Mouse (Mus musculus) left cerebral cortex, postnatal 4 days (tissue): ENCODE measurements around the gene Parp16. TPM values are rescaled to one million over a fixed set of nuclear protein-coding genes. Genes with fewer than 3 reads are reported as not detected.

Source experiments
- DNase-seq: peaks from one replicate; pipeline ENCODE4 v3.0.0-alpha.2; 2022
- intact Hi-C: fragments of 180-260 bp; cut with DNase I; formaldehyde crosslinking; loops from one replicate; pipeline ENCODE4 v1.15.1; 2025
- total RNA-seq, 2 experiments: library from RNA; stranded (reverse); gene quantifications; 2 replicates each; pipeline ENCODE4 v1.2.3; 2021

The Parp16 gene
- total RNA-seq: 1 to 10 TPM; 5.8 to 6.9 TPM

DNA sequence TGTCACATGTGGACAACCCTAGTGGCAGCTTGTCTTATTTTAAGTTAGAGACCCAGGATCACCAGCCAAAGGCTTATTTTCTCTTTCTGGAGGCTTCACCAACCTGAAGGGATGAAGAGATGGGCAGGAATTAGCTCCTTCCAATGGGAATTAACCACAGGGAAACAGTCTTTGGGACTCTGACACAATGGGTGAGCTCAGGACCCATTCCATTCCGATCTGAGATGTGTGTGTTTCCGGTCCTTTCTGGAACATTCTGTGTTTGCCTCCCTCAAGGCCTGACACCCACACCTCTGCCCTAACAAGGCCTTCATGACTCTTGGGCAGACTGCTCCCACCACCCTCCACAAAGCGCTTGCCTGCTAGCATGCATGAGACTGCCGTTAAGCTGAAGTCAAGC, at the start of gene Parp16:
TSS of gene Parp16 (plus strand) at position 301 of the 400 bp plus-strand sequence.
- intact Hi-C loops: no loop called here
- no peak for DNase-seq

DNA sequence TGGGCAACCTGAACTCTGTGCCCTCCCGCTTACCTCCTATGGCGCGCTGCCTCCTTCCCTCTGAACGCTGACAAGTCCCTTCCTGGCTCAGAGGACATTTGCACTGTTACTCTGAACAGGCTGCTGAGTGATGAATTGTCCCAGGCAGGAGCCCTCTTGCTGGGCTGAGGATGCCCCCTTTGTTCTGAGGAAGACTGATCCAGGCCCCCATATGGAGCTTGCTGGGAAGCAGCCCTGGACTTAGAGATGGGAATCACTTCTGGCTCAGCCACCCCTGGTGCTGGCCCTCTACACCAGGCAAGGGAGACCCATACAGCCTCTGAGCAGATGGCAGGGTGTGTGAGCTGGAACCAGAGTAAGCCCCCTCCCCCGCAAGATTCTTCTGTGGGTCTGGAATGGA, 49.2 kb upstream of the Parp16 start:
- DNase-seq: no peak
- intact Hi-C loops: no loop called here

DNA sequence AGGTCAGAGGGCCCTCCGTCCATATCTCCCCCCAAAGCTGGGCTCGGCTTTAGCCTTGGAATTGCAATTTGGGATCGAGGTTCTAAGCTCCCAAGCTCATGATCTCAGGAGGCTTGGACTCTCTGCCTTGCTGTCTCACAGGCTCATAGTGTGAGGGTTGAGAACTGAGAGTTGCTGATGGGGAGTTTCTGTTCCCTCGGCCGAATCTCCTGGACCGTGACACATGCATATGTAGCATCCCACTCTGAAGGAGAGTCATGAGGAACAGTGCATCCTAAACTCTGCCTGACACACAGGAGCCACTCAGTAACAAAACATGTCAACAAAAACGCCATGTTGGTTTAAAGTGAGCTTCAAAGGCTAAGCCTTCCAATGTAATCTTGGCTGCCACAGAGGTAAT, 46.6 kb upstream of the Parp16 start:
- intact Hi-C loops: no loop called here
- no peak for DNase-seq

DNA sequence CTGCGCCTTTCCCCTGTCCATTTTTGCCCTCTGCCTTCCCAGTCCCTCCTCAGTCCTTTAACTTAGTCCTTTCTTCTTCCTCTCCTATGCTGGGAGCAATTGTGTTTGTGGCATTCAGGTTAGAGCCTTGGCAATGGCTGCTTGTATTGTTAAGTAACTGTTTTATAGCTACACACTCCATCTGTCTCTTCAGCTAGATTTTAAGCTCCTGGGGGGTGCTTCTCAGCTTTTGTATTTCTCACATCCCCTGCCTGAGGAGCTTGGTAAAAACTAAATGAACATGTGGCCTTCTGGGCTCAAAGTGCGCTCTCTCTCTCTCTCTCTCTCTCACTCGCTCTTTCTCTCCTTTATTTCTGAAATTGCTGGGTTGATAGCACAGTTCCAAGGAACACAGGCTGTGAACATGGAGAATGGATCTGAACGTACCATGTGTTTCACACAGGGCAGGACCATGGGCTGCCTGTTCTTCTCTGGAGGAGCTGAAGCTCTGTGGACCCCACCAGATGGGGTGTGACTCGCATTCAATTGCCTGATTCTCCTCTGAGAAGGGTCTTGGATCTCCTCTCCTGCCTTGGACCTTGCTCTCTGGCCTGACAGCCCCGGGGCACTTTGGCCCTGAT, 42.3 kb upstream of the Parp16 start:
- intact Hi-C loops: no loop called here
- DNase-seq: no peak

GRCm38 (mm10) chr9:65153331-65153711, 41.8 kb upstream of the Parp16 start:
- intact Hi-C loops: no loop called here
- DNase-seq: peak; percentile 52

GRCm38 (mm10) chr9:65154692-65155455, 40.3 kb upstream of the Parp16 start:
- DNase-seq: no peak
- intact Hi-C loops: no loop called here

DNA sequence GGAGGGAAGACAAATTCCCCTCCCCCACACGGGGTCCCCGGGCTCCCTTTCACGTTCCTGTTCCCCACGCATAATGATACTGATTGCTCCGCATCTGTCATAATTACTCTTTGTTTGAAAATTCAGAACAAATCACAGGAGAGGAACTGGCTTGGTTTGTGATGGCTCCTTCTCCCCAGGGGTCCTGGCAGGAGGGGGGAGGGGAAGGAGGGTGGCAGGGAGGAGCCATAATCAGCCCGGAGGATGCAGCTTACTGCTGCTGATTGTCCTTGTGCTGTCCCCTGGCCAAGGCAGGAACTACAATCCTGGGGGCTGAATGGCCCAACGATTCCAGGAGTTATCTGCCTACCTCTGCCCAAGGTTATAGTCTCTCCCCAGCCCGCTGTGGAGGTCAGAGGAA, 38.5 kb upstream of the Parp16 start:
- intact Hi-C loops: no loop called here
- DNase-seq: peak; percentile 12

DNA sequence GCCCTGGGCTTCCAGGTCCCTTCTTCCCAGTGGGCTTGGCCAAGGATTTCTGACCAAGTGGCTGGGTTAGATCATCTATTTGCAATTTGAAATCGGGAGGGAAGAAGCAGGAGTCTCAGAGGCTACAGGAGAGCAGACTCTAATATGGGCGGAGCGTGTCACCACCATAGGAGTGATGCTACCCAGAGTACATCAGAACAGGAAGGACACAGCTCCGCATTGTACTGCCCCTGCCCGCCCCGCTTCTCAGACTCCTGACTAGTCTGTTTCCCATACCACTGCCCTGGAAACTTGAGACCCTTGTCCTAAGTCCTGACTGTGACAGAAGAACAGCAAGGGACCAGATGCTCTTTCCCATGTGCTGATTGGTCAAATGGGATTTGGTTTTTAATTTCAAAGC, 37.5 kb upstream of the Parp16 start:
- intact Hi-C loops: no loop called here
- no peak for DNase-seq

- no peak for DNase-seq
- intact Hi-C loops: no loop called here
These were observed 34.0 kb upstream of the Parp16 start for GRCm38 (mm10) chr9:65161188-65161587.

DNA sequence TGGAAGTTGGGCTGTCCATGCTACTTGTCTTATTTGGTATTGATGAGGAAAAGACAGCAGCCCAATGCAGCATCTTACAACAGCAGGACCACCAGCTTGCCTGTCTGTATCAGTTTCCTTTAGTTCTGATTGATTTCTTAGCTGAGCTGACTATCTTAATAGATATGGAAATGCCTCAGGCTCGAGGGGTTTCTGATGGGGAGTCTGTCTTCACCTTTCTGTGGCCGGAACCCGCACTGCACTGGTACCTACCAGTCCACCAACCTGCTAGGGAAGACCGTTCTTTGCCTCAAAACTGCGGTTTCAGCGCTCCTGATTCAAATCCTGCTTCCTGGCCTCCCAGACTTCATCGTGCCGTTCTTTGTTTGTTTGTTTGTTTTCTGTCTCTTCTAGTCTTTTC, 33.3 kb upstream of the Parp16 start:
- intact Hi-C loops: no loop called here
- no peak for DNase-seq

DNA sequence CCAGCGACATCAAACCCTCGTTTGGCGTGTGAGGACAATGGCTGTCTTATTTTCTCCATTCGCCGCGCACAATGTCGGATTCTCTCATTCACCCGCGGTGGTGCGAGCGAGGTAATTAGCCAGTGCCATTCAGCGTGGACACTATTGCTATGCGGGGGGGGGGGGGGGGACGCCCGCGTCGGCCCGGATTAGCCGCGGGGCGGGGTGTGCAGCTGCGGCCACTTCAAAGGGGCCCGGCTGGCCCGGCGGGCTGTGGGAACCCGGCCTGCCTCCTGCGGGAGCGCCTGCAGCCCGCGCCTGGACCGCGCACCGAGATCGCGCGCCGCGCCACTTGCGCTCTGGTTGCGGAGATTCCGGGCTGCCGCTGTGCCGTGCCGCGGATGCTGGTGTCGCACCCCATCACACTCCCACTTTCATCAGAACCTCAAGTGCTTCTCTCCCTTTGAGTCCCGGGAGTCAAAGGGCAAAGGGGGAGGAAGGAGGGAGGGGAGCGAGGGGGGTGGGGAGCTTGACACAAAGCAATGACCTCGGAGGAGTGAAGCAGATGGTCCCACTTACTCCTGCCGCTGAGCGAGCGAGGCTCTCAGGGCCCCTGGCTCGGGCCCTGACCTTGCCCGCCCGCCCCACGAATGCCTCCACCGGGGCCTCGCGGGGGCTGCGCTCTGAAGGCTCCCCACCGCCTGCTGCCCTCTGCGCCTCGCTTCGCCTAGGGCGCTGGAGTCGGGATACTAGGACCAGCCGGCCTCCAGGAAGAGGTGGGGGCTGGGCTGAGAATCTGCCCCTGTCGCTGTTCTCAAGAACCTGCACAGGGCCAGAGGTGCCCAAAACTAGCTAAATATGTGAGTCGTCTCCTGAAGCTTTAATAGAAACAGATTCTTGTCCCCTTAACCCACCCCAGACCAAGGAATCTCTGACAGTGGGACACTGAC, 32.2 kb upstream of the Parp16 start:
- intact Hi-C loops: no loop called here
- peak; percentile 52 for DNase-seq

- DNase-seq: no peak
- intact Hi-C loops: no loop called here
These were observed 30.3 kb upstream of the Parp16 start for GRCm38 (mm10) chr9:65164870-65165269.

- intact Hi-C loops: no loop called here
These were observed 28.8 kb upstream of the Parp16 start for GRCm38 (mm10) chr9:65166386-65166785.

GRCm38 (mm10) chr9:65168534-65168933, 26.6 kb upstream of the Parp16 start:
- no peak for DNase-seq
- intact Hi-C loops: no loop called here

More at GRCm38 (mm10) chr9:65166386-65166785, 28.8 kb upstream of the Parp16 start:
- DNase-seq: no peak

DNA sequence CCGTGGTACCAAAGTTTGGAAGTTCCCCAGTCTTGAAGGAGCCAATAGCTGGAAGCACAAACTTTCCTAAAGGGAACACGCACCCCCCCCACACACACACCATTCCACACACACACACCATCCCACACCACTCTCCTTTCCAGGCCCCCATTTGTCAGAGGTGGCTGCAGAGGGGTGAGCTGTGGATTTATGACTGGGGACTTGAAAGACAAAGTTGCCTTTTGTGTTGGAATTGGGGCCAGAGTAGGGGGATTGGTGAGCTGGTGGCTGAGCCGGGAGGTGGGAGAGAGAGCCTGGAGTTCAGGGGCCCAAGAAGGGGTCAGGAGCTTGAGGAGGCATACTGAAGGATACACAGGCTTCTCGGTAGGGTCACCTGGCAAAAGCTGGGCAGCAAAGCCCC, 26.2 kb upstream of the Parp16 start:
- DNase-seq: no peak
- intact Hi-C loops: no loop called here

DNA sequence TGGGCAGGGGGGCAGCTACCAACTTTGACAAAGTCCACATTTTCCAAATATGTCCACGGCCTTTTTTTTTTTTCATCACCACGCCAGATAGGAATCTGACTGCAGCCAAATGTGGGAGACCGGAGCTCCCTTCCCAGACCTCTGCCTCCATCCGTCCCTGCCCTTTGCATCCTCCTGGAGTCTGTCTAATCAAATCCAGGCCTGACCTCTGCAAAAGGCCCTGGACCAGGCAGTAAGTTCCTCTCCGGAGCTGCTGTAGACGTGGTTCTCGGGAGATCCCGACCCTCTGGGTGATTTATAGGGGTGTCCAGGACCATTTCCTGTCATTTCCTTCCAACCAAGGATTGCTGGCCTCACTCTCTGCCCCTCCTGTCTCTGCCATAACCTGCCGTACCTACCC, 22.5 kb upstream of the Parp16 start:
- intact Hi-C loops: no loop called here
- DNase-seq: no peak

GRCm38 (mm10) chr9:65175234-65175938, 19.8 kb upstream of the Parp16 start:
- intact Hi-C loops: loop anchor here (5.0 kb wide), 1 partner anchor 33 kb away; the partner anchor contains the start of gene Igdcc3
- no peak for DNase-seq

DNA sequence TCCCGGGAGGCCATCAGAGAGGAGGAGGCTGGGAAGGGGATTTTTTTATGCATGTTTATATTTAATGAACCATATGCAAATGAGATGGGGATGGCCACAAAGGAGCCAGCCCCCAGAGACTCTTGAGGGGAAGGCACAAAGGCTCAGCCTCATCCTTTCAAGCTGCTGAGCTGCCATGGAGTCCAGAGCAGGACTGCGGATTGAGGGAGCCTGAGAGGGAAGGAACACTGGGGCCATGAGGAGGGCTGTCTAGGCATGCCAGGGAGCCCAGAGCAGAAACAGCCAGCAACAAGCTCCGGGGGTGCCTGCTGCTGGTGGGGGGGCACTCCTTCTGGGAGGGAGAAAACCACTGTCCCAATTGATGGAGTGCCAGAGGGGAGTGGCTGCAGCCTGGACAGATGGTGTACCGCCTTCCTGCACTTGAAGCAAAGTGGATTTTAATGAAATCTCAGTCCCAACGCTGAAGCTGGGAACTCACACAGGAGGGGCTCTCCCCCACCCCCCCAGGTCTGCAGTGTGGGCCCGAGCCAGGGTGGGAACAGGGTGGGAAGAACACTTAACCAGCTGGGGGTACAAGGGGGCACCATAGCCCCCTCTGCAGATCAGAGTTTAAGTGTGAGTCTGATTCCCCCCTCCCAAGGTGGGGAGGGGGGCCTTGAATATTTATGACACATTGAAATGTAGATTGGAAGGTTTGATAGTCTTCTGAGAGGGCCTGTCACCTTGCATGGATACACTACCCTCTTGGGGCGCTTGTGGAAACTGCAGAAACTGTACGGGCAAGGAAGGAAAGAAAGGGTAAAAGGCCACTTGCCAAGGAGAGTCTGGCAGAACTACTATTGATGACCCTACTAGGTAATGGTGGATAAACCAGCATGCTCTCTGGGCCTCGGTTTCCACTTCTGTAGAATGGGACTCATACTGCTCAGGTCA, 18.9 kb upstream of the Parp16 start:
- DNase-seq: peak; percentile 53
- intact Hi-C loops: loop anchor here (5.0 kb wide), 1 partner anchor 34 kb away; the partner anchor contains the start of gene Igdcc3

- no peak for DNase-seq
- intact Hi-C loops: loop anchor here (5.0 kb wide), 1 partner anchor 35 kb away; the partner anchor contains the start of gene Igdcc3
These were observed 17.7 kb upstream of the Parp16 start for GRCm38 (mm10) chr9:65177497-65177896.
